Mouse (Mus musculus) kidney, adult 2 months (tissue): ENCODE measurements around the gene Purb.

Experiments
- CTCF ChIP-seq: fragments of 200-500 bp; conservative IDR thresholded peaks from 2 replicates; pipeline ENCODE4 v1.5.1; 2011; ENCODE audit warnings: low read depth, mild to moderate bottlenecking, control low read depth, low read length, moderate library complexity, mixed read lengths; ENCODE audit not compliant: insufficient read depth, insufficient read length
- POLR2A ChIP-seq: fragments of 200-500 bp; IDR thresholded peaks from one replicate; pipeline ENCODE4 v1.6.1; 2011; ENCODE audit warnings: low read depth, low read length, control low read depth

DNA sequence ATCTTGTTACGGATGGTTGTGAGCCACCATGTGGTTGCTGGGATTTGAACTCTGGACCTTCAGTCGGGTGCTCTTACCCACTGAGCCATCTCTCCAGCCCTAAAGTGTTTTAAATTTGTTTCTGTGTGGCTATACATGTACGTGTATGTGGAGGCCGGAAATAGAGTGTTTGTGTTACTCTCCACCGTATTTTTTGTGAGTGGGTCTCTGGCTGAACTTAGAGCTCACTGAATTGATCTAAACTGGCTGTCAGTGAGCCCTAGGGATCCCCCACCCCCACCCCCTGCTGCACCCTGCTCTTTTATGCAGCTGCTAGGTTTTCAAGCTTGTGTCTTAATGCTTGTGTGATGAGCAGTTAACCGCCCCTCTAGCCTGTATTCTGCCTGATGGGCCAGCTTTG, 1.2 kb upstream of the Purb start:
- TF ChIP-seq CTCF, result no peak
- no peak for TF ChIP-seq POLR2A
